Mouse (Mus musculus) T-helper 17 cell (primary cell): ENCODE results near the gene Ebna1bp2.

Experiments used
- in situ Hi-C, 2 experiments: fragments of 300-600 bp; cut with MboI, MseI; formaldehyde crosslinking; loops; 1 replicate in 1 of 2; 2 replicates in 1 of 2; pipeline ENCODE4 v1.15.1; 2025; ENCODE audit warnings: high pct_unique_total_duplicates in 2 of 2

Ebna1bp2 gene

DNA sequence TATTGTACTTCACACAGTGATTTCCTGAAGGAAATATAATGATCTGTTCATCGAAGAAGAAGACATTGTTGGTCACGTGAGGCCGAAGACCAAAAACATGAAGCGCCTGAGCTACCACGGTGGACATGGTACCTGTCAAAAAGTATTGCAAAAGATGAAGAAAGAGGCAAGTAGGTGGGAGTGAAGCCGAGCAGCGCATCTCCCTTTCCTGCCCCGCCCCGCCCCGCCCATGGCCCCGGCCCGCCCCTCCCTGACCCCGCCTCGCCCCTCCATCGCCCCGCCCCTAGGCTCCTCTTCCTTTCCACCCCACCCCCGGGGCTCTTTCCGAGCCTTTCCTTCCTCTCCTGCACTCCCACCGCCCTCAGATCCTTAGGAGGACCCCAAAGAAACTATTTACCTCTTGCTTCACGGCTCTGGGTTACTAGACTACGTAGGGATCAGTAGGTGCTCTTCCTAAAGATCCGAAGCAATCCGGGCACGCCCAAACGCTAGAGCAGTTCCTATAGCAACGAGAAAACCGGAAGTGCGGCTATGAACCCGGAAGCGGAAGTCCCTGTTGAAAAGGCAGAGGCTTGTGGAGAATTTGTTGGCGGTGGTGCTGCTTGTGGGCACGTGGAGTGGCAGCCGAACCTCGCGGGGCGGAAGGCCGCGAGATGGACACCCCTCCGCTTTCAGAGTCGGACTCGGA is at the start of gene Ebna1bp2, which contains the start of gene Cfap57:
Gene Ebna1bp2 (plus strand): TSS at position 521 of the 688 bp plus-strand sequence.
Gene Cfap57 (minus strand): TSS at position 499 of the 688 bp plus-strand sequence.
- in situ Hi-C loops: loop anchor here (5.0 to 10.0 kb wide), 2 partner anchors 692 to 1454 kb away; no protein-coding TSS in a partner anchor

DNA sequence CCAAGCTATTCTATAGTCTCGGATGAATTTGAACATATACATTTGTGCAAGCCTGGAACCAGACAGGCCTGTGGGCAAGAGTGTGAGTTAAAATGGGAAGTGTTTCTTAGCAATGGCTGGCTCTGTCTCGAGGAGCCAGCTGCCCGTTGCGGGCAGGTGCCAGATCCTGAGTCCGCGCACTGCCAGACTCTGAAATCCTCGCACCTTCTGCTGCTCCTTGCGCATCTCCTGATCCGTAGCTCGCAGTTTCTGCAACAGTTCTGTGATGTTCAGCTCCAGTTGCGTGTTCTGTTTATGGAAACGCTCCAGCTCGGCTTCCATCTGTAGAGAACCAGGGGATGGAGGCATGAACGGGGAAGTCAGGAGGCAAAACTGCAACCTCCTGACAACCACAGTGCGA is 49.2 kb upstream of the Ebna1bp2 start:
- in situ Hi-C loops: loop anchor here in 1 of 2 experiments (10.0 kb wide), 1 partner anchor 367 kb away; no protein-coding TSS in a partner anchor

DNA sequence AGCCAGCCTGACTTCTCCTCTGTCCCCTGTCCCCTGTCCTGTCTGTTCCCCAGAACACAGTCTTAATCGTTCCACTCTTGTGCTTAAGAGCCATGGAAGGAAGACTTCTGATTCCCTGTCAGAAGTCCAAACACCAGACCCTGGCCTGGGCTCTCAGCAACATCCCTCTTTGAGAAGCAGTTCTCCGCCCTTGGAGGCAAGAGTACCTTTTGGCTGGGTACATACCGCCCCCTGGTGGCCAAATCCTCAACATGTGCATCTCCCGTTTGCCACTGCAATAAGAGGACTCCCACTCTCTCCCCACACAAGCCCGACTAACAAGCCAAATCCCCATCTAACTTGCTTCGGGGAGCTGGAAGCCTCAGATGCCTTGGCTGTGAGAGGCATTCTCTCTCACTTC is 44.5 kb upstream of the Ebna1bp2 start:
- in situ Hi-C loops: loop anchor here in 1 of 2 experiments (10.0 kb wide), 1 partner anchor 371 kb away; no protein-coding TSS in a partner anchor

DNA sequence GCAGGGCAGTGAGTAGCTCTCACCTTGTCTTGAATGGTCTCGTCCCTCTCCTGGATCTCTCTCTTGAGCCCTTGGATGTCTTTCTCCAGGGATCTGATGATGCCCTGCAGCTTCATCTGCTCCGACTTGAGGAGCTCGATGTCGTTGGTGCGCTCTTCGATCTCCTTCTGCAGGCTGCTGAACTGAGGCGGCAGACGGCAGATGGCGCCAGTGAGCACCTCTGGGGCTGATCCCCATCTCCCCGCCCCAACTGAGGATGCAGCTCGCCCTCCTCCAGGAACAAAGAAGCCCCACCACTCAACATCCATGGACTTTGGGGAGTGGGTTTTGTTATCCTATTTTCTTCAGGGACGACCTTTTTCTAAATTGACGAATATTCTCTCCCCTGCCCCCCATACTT is 41.3 kb upstream of the Ebna1bp2 start:
- in situ Hi-C loops: loop anchor here in 1 of 2 experiments (10.0 kb wide), 1 partner anchor 375 kb away; no protein-coding TSS in a partner anchor

DNA sequence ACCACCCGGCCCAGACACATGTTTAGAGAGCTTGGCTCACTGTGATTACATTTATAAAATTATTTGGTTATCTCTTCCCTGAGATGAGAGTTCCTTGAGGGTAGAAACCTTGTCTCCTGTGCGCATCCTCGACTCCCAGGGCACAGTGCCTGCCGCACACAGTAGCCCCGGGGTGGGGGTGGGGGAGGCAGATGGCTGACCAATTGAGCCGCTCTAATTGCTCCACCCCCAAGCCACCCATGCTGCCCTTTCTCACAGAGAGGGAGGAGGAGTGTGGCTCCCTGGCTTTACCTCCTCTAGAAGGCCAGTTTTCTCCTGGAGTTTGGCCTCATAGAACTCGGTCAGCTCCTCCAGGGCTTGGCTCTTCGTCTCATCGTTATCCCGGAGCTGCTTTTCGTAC is 39.1 kb upstream of the Ebna1bp2 start:
- in situ Hi-C loops: no loop called here

DNA sequence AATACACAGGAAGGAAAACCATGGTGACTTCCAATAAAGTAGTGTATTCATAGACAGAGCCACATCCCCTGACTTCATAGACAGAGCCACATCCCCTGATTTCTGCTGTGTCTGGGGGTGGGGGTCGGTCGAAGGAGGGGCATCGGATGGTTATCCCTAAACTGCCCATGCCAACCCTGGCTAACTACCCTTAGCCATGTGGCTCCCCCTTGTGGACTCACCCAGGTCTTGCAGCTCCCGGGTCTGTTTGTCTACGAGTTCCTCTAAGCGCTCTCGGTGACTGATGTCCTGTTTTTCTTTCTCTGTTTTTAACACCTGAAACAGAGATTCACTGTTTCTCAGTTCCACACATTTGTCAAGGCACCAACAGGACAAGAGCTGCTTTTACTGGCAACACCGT is 38.0 kb upstream of the Ebna1bp2 start:
- in situ Hi-C loops: no loop called here

DNA sequence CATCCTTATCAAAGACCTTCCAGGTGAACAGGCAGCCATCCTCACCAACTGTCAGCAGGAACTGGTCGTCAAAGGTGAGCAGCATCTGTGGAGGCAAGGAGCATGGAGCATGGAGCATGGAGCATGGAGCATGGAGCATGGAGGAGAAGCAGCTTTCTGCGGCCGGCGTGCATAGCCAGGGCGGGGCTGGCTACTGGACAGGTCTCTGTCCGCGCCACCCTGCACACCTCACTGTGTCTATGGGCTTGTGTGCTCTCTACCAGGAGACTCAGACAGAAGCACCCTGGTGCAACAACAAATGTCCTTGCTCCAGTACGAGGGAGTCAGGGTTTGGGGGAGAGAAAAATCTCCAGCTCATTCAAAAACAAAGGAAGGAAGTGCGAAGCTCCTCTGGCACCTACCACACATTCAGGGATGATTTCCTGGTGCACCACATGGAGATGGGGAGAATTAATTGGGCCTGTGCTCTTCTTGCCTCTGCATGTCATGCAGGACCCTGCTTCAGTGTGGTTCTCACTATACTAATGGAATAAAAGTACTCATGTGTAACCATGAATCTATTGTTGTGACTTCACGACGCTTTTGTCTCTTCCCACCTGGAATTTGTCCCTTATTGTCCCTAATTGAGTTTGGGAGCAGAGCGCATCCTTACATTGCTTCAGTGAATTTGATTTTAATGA is 31.4 kb upstream of the Ebna1bp2 start:
- in situ Hi-C loops: no loop called here

DNA sequence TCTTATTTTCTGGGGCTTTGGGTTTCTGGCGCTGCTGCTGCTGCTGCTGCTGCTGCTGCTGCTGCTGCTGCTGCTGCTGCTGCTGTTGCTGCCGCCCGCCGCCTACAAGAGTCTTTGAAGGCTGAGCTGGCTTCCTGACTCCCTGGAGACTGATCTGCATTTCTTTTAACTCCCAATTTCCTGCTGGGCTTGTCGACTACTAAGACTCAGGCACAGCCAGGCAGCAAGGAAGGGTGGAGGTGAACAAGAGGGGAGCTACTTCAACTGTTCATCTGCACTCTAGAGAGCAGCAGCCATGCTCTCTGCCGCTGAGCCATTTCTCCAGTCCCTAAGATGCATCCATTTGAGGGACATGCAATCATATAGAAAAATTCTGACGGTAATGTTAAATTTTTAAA is 30.9 kb upstream of the Ebna1bp2 start:
- in situ Hi-C loops: no loop called here

DNA sequence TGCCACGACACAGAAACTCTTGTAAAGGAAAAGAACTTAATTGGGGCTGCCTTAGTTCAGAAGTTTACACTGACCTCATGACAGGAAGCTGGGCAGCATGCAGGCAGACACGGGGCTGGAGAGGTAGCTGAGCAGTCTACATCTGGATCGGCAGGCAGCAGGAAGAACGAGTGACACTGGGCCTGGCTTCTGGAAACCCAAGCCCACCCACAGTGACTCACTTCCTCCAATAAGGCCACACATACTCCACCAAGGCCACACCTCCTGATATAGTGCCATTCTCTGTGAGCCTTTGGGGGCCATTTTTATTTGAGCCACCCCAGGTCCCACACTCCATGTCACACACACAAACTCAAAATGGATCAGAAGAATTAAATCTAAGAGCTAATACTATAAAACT is 16.5 kb upstream of the Ebna1bp2 start:
- in situ Hi-C loops: no loop called here

DNA sequence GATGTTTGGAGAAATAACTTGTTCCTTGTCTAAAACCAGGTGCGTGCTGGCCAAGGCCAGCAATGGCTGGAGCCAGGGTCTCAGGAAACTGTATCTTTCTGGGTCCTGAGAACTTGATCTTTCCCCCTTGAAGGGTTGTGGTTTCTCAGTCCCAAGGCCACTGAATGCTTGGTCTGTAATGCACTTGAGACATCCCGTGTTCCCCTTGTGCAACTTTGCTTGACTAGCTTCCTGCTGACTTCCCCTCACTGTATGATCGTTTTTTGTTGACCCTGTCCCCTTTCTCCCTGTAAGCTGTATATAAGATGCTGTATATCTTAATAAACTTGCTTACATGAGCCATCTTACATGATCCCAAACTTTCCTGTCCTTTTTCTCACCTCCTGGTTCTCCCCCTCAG is 10.8 kb upstream of the Ebna1bp2 start:
- in situ Hi-C loops: loop anchor here in 1 of 2 experiments (10.0 kb wide), 1 partner anchor 585 kb away; the partner anchor contains the start of genes Ermap and Svbp

DNA sequence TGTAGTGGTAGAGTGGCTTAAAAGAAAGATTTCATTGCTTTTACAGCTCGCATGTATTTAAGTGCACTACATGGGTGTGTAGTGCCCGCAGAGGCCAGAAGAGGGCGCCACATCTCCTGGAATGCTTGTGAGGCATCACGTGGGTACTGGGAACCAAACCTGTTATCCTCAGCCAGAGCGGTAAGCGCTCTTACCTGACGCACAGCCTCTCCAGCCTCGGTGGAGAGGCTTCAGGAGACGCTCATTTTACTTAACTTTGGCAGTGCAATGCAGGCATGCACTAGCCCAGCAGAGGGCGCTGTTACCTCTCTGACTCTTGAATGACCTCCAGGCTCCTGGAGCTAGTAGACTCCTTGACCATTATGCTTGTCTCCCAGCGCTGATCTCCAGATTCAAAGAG is 8.0 kb upstream of the Ebna1bp2 start:
- in situ Hi-C loops: loop anchor here in 1 of 2 experiments (10.0 kb wide), 1 partner anchor 582 kb away; the partner anchor contains the start of genes Ermap and Svbp

DNA sequence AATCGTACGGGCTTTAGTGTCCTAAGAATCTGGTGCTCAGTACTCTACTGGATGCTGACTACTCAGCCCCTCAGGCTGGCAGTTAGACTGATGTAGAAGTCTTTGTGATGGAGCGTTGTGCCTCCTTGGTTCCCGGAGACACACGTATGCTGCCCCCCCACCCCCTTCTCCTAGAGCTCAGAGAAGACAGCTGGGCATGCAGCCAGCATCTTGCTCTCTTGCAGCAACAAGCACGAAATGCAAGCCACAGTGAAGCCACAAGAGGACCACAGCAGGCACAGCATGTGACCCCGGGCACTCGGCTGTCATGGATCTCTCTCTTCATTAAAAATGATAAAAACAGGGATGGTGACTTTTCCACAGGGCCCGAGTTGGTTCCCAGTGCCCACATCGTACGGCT is 5.2 kb upstream of the Ebna1bp2 start:
- in situ Hi-C loops: loop anchor here in 1 of 2 experiments (10.0 kb wide), 1 partner anchor 579 kb away; the partner anchor contains the start of genes Ermap and Svbp

DNA sequence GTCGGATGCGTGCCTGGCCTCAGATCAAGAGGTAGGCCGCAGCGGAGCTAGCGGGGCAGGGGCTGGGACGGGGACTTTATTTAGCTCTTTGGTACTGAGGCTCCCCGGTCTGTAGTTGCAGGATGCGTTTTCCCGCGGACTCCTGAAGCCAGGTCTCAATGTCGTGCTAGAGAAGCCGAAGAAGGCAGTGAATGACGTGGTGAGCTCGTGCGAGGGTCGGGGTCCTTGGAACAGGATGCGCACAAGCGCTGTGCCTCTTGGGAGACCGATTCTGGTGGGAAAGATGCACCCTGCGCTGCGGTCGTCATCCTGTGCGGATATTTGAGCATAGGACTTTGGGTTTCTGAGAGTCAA is 345 bp downstream of the Ebna1bp2 start:
- in situ Hi-C loops: loop anchor here (5.0 to 10.0 kb wide), 2 partner anchors 691 to 1454 kb away; no protein-coding TSS in a partner anchor

DNA sequence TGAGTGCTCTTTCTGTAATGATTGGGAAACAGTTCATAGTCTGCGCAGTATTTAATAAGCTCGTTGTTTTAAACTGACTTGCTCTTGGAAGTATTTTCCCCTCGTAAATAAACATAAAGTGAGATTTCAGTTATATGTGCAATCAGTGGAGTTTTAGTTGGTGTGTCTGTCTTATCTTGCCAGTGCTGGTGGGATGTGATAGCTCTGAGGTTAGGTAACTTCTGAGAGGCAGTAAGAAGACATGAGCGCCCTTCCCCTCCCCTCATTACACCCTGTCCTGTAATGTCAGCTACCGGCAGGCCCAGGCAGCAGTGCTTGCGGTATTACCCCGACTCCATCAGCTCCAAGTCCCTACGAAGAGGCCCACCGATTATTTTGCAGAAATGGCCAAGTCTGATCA is 1.2 kb downstream of the Ebna1bp2 start:
- in situ Hi-C loops: loop anchor here (5.0 to 10.0 kb wide), 2 partner anchors 691 to 1453 kb away; no protein-coding TSS in a partner anchor

DNA sequence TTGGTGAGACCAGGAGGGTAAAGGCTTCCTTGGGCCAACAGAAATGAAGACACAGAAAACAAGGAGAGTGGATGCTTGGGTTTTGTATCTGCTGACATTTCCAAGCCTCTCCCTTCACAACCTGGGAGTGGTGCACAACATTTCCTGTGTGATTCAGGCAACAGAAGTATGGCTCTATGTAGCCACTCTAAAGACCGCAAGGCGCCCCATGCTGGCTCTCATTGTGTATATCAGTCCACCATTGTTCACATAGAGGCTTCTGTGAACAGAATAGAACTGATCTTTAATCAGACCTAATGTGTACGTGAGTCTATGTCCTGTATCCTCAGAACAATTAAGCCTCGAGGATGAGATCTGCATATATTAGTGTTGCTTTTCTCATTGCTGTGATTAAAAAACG is 9.7 kb downstream of the Ebna1bp2 start:
- in situ Hi-C loops: no loop called here

DNA sequence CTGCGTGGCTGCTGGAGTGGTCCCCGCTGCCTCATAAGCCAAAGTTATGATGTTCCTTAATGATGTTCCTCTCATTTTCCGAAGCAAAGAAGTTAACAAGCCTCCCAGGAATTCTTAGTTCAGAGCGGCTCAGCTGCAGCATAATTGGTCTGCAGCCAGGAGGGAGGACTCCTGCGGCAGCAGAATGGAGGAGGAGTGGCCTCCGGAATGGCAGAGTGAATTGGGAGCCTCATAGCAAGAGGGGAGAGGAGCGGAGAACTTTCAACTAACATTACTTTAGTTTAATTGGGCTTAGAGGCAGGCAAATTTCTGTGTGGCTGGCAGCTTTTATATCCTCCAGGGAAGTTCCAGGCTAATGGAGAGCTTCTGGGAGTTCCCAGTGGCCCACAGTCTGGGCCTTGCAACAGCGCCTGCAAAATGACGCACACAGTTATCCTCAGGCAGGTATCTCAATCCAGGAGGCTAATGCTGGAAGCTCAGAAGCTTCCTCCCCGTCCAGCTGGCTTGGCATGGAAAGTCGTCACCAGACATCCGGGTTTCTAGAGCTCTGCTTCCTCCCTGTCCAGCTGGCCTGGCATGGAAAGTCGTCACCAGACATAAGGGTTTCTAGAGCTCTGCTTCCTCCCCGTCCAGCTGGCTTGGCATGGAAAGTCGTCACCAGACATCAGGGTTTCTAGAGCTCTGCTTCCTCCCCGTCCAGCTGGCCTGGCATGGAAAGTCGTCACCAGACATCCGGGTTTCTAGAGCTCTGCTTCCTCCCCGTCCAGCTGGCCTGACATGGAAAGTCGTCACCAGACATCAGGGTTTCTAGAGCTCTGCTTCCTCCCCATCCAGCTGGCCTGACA is 22.0 kb downstream of the Ebna1bp2 start:
- in situ Hi-C loops: no loop called here

DNA sequence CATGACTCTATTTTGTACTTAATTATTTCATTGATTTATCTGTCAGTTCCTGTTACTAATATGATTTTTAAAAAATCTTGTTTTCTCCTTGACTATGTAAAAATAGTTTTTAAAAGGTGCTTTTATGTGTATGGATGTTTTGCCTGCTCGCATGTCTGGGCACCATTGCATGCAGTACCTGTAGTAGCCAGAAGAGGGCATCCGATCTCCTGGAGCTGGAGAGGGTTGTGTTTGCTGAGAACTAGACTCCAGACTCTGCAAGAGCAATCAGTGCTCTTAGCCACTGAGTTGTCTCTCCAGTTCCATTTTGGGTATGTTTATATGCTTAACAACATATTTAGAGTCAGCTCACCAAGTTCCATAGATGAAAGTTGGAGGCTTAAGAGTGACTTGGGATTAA is 24.6 kb downstream of the Ebna1bp2 start:
- in situ Hi-C loops: no loop called here

DNA sequence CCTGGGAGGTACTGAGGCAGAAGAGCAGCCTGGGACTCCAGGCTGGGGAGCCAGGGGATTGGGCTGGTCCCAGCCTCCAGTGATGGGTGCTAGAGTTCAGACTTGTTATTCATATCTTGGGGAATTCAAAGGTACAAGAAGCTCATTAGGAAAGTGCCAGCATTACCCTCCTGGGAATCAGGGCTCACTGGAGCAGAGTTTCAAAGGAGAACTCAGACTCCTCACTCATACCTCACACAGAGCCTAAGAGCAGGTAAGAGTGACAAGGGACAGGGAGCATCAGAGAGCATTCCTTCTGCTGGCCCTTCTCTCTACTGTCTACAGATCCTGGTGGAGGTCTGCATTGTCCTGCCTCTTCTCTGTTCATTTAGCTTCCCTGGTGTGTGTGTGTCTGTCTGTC is 38.1 kb downstream of the Ebna1bp2 start, which contains the start of gene Olfr62:
Gene Olfr62 (plus strand): TSS at position 301 of the 400 bp plus-strand sequence.
- in situ Hi-C loops: loop anchor here in 1 of 2 experiments (10.0 kb wide), 1 partner anchor 506 kb away; no protein-coding TSS in a partner anchor
